Mouse (Mus musculus) brain, embryonic 14.5 days (tissue): ENCODE measurements around the gene Inafm1.

ENCODE experiments used
- CTCF ChIP-seq: fragments of 200-500 bp; IDR thresholded peaks from 2 replicates; pipeline ENCODE4 v1.5.1; 2012; ENCODE audit warnings: inconsistent platforms, mild to moderate bottlenecking, moderate library complexity, borderline replicate concordance; ENCODE audit not compliant: insufficient read depth, insufficient read length; ENCODE audit errors: extremely low read depth
- POLR2A ChIP-seq: fragments of 200-500 bp; IDR thresholded peaks from 2 replicates; pipeline ENCODE4 v1.6.1; 2012; ENCODE audit warnings: mild to moderate bottlenecking, inconsistent platforms, borderline replicate concordance; ENCODE audit not compliant: poor library complexity, insufficient read depth, insufficient read length, severe bottlenecking; ENCODE audit errors: extremely low read depth

GRCm38 (mm10) chr7:16320479-16320878, 47.1 kb upstream of the Inafm1 start:
- no peak for TF ChIP-seq POLR2A
- TF ChIP-seq CTCF = no peak
